Mouse (Mus musculus) B cell, adult 67 days (primary cell): ENCODE data around the gene Mettl15. TPM values are rescaled to one million over a fixed set of nuclear protein-coding genes. Genes with fewer than 3 reads are reported as not detected.

ENCODE experiments used
- total RNA-seq, 2 experiments: library from RNA; stranded (reverse); gene quantifications; 4 replicates each; pipeline ENCODE4 v1.2.4; 2023

The Mettl15 gene
- 1 to 10 TPM; 7.7 to 8.4 TPM for total RNA-seq

GRCm38 (mm10) chr2:109280600-109281340 lies at the start of gene Mettl15, which contains the start of gene Kif18a:
Gene Mettl15 (minus strand): TSS chr2:109280748.
Gene Kif18a (plus strand): TSS chr2:109280738.

Other genes with a start within 250 kb of the Mettl15 start
- 10 to 100 TPM; 10.6 to 14.4 TPM for gene Kif18a, start within 50 bp of the Mettl15 start, total RNA-seq